Mouse (Mus musculus) cerebral cortex, adult 2 months (tissue): ENCODE results near the gene Igsf8.

Source experiments
- WGBS: fragments of 180-500 bp; shearing (Covaris S2); methylation state at CpG from one replicate; pipeline ENCODE4 v1.1.7; 2018; 5-methylcytosine and 5-hydroxymethylcytosine counted together

Gene Igsf8

DNA sequence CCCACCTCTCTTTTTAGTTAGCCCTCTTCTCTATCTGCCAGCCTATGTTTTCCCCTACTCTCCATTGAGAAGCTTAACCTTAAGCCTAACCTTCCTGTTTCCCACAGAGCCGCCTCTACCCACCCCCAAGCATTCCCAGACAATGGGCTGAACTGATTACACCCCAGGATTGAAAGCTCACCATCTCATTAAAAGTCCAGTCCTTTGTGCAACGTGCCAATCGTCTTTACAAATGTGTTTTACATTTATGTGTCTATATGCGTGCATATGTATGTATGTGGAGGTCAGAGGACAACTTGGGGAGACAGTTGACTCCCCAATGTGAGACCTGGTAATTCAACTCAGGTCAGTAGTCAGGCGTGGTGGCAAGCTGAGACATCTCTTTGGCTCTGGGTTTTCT is 61.9 kb downstream of the Igsf8 start:
- 38% methylated on average over 5 of the region's 5 CpGs for WGBS

DNA sequence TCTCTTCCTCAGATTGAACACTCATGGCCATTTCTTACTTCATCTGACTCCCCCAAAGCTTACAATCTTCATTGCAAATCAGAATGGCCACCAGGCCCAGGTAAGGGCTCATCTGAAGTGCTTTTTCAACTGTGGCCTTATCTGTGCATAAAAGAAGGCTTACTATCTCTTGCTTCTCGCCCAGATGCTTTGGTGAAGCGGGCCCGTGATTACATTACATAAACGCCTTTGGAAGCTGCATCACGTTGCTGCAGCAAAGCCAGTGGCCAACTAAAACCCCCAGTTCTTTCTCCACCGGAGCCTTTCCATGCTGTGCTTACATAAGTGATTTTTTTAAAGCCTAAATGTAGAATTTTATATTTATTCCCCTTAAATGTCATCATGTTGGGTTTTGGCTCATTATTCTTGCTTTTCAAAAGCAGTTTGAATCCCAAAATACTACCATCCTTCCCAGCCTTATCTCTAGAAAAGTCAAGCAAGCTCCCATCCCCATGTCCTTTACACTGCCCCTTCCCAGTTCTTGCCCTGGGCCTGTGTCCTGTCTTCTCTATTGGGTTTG is 62.4 kb downstream of the Igsf8 start:
- WGBS: 34% methylated on average over 6 of the region's 6 CpGs

DNA sequence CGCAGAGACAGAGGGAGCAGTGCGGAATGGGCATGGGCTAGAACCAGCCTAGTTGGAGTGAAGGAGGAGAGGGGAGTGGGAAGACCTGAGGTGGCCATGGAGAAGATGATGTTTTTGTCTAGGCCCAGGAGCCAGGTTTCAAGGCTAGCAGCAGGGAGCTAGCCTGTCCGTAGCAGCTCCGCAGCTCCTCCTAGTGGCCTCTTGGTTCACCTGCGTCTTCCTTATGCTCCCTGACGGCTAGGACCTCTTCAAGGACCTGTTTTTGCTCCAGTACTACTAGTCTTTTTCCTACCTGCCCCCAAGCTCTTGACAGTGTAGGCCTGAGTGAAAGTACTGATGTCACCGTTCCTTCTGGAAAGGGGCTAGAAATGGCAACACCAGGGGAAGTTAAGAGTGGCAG is 63.3 kb downstream of the Igsf8 start:
- WGBS: 20% methylated on average over 7 of the region's 7 CpGs

DNA sequence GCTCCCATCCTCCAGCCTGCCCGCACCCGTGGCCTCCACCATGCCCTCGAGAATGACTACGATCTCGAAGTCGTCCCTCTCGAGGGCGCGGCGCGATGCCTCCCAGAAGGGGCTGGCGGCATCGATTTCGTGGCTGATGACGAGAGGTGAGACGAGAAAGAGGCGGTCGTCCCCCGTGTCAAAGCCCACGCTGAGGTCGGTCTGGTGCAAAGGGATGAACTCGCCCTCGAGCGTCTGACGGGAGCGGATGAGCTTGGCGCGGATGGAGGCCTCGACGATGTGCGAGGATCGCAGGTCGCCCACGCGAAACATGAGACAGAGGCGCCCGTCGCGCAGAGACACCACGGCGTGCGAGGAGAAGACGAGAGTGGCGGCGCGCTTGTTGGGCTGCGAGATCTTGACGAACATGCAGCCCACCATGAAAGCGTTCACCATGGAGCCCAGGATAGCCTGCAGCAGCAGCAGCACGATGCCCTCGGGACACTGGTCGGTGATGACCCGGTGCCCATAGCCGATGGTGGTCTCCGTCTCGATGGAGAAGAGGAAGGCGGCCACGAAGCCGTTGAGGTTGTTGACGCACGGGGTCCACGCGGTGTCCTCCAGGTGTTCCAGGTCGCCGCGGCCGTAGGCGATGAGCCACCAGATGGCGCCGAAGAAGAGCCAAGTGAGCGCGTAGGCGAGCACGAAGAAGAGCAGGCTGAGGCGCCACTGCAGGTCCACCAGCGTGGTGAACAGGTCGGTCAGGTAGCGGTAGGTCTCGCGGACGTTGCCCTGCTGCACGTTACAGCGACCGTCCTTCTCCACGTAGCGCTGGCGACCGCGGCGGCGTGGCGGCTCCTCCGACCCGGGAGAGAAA is 64.5 kb downstream of the Igsf8 start:
- WGBS: 21% methylated on average over 94 of the region's 94 CpGs

DNA sequence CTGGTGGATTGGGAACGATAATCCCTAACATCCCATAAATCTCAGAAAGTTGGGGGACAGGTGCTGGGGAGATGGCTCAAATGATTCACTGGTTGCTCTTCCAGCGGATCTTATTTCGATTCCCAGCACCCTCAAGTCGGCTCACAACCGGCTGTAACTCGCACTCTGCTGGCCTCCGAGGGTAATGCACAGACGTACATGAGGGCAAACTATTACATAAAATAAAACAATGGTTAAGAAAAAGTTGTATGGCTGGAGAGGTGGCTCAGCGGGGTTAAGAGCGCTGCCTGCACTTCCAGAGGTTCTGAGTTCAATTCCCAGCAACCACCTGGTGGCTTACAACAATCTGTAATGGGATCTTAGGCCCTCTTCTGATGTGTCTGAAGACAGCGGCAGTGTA is 65.2 kb downstream of the Igsf8 start:
- WGBS: 61% methylated on average over 11 of the region's 11 CpGs

DNA sequence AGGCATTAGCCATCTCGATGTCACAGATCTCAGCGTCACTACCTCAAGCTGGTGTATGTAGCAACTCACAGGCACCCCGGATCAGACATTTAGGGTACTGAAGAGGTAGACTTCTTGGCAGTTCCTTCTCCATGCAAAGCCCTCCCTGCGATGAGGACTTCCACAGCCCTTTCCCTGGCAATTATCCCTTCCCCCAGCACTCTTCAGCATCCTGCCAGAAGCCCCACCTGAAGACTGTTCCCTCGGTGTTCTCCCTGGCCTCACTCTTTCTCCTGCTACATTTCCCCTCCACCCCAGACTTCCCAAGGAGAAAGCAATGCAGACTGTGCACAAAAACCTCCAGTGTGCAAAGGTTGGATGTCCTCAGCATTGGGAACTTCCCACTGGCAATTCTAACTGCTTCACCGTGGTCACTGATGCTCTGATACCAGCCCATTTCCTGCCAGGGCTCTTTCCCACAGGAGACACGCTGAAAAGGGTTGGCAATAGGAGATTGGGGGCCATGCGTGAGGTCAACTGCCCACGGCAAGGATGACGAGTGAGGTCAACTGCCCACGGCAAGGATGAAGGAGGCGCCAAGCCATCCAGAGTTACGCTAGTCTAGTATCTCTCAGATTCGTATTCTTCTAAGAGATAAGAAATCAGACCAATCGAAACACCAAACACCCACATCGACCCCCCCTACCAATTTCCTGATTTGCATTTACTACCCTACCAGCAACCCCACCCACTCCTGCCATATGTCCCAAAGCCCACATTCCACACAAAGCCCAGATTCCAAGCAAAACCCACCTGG is 66.0 kb downstream of the Igsf8 start:
- 56% methylated on average over 16 of the region's 16 CpGs for WGBS

DNA sequence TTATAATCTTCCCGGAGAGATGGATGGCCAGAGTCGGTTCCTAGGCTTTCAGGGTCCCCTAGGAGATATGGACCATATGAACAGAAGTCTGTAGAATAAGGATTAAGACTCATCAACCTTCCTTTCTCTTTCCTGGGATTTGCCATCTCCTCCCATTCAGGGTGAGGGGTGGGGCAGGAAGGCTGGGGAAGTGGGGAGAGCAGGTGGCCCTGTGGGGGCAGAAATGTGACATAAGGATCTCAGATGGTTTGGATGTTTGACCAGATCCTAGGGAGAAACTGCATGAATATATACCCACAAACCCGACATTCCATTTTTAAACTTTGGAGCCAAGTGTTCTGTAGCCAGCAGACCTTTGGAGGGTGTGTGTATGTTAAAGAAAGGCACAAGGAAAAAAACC is 66.6 kb downstream of the Igsf8 start:
- 47% methylated on average over 3 of the region's 3 CpGs for WGBS

DNA sequence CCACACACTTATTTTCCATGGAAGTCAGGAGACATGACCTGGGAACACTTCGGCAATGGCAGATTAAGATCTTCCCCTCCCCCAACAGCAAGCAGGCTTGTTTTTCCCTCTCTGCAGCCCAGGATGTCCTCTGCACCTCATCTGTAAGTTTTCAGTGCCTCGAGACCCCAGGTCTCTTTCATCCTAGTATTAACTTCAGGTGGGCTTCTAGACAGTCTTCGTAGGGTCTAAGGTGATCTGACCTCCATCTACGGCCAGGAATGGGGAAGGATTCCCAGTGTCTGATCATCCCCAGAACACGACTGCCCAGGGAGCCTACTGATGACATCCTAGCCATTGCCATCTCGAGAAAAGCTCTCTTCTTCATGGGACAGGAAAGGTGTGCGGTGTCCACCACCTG is 67.0 kb downstream of the Igsf8 start:
- 43% methylated on average over 7 of the region's 7 CpGs for WGBS

DNA sequence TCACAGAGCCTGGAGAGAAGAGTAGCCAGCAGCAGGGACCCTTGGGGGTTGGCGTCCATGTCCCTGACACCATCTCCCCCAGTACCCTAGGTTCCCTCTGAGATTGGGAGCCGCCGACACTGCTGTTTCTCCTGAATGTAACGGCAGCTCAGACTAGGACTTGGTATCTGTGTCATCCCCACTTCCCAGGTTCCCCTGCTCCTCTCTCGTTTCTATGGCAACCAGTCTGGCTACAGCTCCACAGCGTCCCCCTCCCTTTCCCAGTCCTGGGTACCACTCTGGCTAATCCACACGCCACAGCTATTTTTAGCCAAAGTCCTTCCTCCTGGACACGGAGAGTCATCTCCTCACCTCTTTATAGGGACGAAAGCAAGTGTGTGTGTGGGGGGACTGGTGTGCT is 67.7 kb downstream of the Igsf8 start, which contains the start of gene Kcnj9:
Kcnj9 (minus strand) TSS at position 188 of the 400 bp plus-strand sequence.
- 7% methylated on average over 9 of the region's 9 CpGs for WGBS

DNA sequence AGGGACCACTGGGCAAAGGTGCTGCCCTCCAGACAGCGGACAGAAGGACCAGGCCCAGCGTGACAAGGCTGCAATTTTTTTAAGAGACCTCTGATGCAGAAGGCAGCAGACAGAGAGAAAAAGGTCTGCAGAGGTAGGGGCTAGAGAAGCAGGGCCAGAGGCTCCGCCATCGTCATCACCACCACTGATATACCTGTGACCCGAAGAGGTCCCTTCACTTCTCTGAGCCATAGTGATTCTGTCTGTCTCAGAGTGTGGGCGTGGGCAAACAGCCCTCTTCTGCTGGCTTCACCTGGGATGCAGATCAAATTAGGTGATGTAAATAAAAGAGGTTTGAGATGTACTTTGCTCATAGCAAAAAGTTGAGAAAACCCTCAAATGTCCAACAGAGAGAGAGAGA is 68.2 kb downstream of the Igsf8 start:
- 68% methylated on average over 6 of the region's 6 CpGs for WGBS

DNA sequence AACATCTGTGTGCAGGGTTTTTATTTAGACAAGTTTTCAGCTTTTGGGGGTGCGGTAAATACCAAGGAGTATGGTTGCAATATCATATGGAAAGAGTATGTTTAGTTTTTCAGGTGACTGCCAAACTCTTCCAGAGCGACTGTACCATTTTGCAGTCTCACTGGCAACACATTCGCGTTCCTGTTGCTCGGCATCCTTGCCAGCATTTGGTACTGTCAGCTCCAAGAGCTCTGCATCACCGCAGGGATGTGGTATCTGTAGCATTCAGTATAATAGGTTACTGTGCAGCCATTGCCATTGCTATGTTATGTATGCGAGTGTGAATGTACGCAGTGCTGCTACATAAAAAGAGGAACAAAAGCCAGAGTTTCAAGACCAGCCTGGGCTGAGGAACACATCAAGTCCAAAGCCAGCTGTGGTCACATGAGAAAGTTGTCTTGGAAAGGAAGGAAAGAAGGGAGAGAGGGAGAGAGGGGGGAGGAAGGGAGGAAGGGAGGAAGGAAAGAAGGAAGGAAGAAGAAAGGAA is 70.0 kb downstream of the Igsf8 start:
- 33% methylated on average over 8 of the region's 8 CpGs for WGBS

DNA sequence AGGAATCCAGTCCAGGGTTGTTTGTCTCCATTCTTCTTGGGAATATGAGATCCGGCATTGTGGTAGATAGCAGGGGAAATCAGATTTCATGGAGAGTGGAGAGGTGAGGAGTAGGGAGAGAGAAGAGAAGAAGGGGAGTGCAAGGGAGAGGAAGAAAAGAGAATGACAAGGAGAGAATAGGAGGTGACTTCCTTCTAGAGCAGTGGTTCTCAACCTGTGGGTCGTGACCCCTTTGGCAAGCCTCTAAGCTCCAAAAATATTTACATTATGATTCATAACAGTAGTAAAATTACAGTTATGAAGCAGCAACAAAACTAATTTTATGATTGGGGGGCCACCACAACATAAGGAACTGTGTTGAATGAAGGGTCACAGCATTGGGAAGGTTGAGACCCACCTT is 71.5 kb downstream of the Igsf8 start:
- 98% methylated on average over 2 of the region's 2 CpGs for WGBS

DNA sequence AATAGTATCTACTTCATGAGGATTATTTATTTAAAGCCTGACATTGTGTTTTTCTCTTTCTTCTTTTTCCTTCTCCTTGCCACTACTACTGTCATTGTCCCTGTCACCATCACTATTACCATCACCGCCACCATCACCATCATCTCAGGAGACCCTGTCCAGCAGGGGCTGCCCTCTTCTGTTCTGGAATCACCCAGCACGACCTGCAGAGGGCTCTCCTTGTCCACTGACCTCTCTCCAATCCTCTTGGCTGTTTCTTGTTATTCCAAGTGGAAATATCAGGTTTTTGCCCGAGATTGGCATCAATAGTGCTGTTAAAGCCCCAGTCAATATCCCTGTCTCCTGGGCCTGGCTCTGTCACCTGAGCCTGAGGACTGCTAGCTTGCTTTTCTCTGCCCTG is 72.1 kb downstream of the Igsf8 start:
- 32% methylated on average over 3 of the region's 3 CpGs for WGBS

DNA sequence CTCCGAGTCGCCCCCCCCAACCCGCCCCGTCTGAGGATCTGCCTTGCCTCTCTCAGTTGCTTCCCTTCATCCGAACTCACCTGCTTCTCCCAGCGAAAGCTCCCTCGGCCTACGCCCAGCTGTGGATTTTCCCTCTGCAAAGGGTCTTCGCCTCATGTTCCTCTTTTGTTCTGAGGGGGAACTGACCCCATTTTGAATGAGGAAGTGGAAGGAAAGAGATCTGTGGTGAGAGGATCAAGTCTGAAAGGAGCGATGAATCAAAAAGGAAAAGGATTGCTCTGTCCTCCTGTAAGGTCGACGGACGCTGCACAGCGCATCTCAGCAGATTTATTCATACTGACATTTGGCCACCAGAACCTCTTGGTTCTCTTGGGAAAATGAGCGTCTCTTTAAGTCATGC is 74.4 kb downstream of the Igsf8 start:
- WGBS: 88% methylated on average over 15 of the region's 15 CpGs

DNA sequence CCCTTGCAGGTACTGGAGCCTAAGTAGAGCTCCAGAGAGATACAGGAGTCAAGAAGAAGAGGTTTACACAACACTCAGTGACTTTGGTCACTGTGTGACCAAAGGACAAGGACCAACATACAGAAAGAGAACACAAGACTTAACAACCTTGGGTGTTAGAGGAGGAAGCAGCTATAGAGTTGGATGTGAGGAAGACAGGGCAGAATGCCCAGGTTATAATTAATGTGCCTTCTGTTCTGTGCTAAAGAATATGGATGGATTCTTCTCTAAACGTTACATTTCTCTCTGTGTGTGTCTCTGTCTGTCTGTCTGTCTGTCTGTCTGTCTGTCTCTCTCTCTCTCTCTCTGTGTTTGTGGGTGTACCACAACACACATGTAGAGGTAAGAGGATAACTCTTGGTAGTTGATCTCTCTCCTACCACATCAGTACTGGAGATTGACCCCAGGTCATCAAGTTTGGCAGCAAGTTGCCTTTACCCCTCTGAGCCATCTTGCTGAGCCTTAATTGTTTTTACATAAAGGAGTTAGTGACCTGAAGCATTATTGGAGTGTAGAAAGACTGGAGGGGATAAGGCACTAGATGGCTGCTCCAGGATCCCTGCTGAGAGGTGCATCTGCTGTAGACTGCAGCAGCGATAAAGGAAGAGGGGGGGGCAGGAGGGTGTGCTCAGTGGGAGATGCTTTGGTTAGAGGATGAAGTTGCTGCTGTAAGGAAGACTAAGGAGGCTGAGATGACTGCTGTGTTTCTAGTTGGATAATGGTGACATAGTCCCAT is 76.2 kb downstream of the Igsf8 start:
- 37% methylated on average over 2 of the region's 2 CpGs for WGBS

DNA sequence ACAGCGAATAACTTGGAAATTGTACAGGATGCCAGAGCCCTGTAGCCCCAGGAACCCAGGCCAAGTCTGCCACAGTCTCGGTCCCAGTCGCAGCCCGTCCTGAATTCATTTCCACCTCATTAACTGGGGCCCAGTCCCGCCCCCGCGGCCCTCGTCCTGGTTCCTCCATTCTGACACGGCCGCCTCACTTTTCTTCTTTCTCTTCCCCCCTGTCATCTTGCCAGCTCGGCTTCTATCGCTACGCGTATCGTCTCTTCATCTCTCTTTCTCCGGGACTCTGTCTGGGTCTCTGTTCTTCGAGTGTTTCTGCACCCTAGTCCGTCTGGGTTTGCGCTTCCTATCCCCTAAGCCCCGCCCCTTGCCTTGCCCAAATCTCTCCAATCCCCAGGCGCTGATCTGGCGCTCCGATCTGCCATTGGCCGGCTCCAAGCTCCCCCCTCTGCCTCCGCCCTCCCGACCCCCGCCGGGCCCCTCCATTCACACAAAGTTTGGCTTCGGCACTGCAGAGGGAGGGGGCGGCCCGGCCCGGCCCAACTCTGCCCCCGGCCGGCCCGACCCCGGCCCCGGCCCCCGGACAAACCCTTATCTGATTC is 79.4 kb downstream of the Igsf8 start, which contains the start of gene Kcnj10:
Kcnj10 (plus strand) TSS at position 482 of the 593 bp plus-strand sequence.
- 3% methylated on average over 38 of the region's 38 CpGs for WGBS

DNA sequence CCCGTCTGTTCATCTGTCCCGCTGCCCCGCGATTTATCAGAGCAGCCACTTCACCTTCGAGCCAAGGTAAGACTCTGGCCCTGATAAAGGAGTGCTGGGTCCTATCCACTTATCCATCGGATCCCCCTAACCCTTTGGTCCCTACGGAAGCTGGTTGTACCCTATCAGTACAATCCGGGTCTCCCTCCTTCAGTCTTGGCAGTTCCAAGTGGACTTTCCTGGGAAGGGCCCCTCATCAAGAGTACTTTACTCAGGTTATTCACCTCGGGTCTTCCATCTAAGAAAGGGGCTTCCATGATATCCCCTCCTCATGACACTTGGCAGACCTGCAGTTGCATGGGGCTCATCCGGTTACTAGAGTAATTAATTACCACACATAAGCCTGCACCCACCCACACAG is 79.9 kb downstream of the Igsf8 start:
- 26% methylated on average over 10 of the region's 10 CpGs for WGBS

DNA sequence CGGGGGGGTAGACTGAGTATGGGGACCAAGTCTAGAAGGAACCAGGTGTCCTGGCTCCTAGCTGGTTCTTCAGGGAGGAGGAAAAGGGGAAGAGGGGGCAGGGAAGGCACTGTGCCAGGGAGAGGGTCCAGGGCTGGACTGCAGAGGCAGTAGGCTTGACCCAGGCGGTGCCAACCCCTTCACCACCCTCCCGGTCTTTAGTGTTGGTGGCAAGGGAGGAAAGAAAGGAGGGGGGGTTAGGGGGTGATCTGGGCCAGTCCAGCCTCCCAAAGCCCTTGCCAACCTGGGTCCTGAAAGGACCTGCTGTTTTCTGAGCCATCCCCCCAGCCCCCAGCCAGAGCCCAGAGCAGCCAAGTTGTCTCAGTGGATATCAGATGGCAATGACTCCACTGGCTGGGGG is 81.3 kb downstream of the Igsf8 start:
- WGBS: 65% methylated on average over 3 of the region's 3 CpGs

DNA sequence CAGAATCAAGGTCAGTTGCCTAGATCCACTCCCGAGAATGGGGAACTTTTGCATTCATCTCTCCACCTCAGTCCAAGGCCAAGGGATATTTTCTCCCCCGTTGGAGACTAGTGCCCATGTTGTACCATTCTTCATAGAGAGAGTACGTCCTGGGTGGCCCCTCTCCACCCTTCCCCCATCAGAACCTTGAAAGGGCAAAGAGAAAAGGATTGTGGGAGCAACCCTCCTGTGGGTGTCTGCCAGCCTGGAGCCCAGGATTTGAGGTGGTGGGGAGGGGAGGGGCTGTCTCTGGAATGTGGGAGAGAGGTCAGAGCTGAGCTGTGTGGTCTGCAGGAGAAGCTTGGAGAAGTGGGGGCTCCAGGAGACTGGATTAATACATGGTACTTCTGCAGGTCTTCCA is 82.5 kb downstream of the Igsf8 start:
- 60% methylated on average over 3 of the region's 3 CpGs for WGBS

DNA sequence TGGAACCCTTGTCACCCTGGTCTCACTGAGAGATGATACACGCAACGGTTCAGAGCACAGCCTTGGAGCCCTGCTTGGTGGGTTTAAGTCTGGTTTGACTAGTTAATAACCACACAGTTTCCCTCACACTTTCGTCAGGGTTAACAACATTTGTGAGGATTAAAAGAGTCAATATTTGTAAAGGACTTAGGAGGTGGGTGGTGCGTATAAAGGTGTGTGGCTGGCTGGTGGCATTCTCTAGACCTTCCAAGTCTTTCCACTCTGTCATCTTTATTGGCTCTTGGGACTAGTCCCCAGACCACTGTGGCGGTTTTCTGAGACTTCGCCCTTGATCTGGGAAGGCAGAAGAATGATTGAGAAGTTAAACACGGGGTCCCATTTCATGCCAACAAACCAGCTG is 83.4 kb downstream of the Igsf8 start:
- 76% methylated on average over 7 of the region's 7 CpGs for WGBS

DNA sequence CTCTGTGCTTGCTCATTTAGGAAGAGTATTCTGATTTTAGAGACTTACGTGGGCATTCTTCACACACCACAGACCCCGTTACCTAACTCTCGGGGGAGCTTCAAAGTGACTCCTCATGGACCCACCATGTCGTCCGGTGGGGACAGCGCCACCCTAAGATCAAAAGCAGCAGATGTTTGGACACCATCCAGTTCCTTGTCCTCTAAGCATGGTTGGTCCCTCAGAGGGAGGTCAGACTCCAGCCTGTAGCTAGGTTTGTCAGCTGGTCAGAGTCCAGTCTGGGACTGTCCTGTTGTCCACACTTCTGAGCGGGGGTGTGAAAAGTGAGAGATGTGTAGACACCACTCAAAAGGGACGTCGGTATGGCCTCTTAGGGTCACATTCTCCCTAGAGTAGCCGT is 85.3 kb downstream of the Igsf8 start:
- 64% methylated on average over 10 of the region's 10 CpGs for WGBS
